Mouse (Mus musculus) spleen, postnatal 0 days (tissue): Measurements from ENCODE around the gene AI481877. TPM values are rescaled to one million over a fixed set of nuclear protein-coding genes. Genes with fewer than 3 reads are reported as not detected.

ENCODE experiments used
- polyA plus RNA-seq: library from polyadenylated mRNA; unstranded; fragments of >200 nt; fragmentation: Nextera tagmentation; extraction: Ambion mirVana; gene quantifications from 2 replicates; pipeline ENCODE4 v1.2.1, GENCODE M21; 2015

AI481877 gene
- not detected in 2 replicates for polyA plus RNA-seq

GRCm38 (mm10) chr4:59138507-59139033, at the start of gene AI481877:
TSS of gene AI481877 (minus strand) at chr4:59138983.

GRCm38 (mm10) chr4:59034918-59035785, 103.6 kb downstream of the AI481877 start, which contains the start of gene Gng10:
TSS of gene Gng10 (plus strand) at chr4:59035088.

GRCm38 (mm10) chr4:59002948-59003805, 135.6 kb downstream of the AI481877 start, which contains the start of gene Gm20503:
TSS of gene Gm20503 (plus strand) at chr4:59003210.

GRCm38 (mm10) chr4:58994762-58995161, 144.0 kb downstream of the AI481877 start, which contains the start of gene Dnajc25:
TSS of gene Dnajc25 (plus strand) at chr4:58995062.

Other genes starting within 250 kb of the AI481877 start
- gene Ecpas, start 226.2 kb downstream of the AI481877 start, polyA plus RNA-seq = 17.4 and 18.9 TPM in 2 replicates
- gene Zkscan16, start 195.4 kb downstream of the AI481877 start, polyA plus RNA-seq = 0.13 and 0.17 TPM in 2 replicates
- 15.3 and 18.1 TPM in 2 replicates for gene Ptgr1, start 151.9 kb downstream of the AI481877 start, polyA plus RNA-seq
- 7.8 and 9.5 TPM in 2 replicates for gene Dnajc25, start 143.9 kb downstream of the AI481877 start, polyA plus RNA-seq
- gene Gm20503, start 135.8 kb downstream of the AI481877 start, polyA plus RNA-seq = 14.7 and 17.7 TPM in 2 replicates
- gene Gng10, start 103.9 kb downstream of the AI481877 start, polyA plus RNA-seq = 60.6 and 65.9 TPM in 2 replicates
- 28.0 and 28.3 TPM in 2 replicates for gene Ugcg, start 50.3 kb upstream of the AI481877 start, polyA plus RNA-seq